Mouse (Mus musculus): ENCODE results near the gene Abcc12.

Abcc12 gene

DNA sequence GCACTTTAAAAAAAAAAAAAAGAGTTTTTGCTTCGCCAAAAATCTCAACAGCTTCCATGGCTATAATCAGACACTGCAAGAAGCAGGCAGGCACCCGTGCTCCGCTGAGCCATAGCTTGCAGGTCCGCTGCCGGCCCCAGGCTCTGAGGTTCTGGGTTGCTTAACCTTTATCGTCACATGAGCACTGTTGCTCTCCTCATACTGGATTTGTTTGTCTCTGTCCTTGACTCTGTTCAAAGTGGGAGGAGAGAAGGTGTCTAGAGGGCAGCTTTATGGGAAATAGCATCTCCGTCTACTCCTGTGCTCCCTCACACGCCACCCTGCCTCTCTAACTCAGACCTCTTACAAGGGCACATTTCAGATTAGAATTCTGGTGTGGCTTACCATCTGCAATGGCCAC, 1.8 kb downstream of the Abcc12 start:
- no peak for DNase-seq (ENCODE audit: low read depth in 1 of 2, low spot score in 2 of 2)

DNA sequence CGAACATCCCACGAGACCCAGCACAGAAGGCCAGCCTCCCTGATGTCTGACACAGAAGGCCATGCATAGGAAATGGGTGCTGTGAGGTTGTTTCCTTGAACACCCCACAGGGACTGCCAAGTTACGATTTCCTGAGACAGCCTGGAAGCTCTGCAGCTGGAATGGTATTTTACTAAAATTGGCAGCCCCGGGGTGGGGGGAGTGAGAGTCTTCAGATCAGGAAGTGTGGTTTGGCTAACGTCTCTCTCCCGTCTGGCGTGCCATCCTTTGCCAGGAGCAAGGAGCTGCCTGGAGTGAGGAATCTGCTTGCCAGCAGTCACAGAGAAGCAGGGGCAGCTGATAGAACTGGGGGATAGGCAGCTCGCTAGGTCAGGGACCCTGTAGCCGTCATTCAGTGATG, 2.4 kb downstream of the Abcc12 start:
- no peak for DNase-seq (ENCODE audit: low read depth in 1 of 2, low spot score in 2 of 2)

DNA sequence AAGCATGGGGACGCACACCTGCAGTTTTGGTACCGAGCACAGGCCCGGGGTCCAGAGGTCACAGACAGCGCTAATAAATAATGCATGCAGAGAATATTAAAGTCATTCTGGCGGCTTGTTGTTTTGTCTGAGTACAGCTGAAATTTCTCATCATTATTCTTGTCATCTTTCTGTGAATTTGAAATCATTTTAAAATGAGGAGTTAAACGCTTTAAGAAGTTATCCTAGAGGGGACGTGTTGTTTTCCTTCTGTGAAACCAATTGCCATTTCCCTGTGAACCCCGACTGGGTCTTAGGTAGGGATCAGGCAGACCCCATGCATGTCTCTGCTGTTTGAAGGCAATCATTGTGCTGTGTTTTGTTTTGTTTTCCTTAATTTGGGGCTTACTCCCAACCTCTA, 2.9 kb downstream of the Abcc12 start:
- DNase-seq (ENCODE audit: low read depth in 1 of 2, low spot score in 2 of 2) = no peak

DNA sequence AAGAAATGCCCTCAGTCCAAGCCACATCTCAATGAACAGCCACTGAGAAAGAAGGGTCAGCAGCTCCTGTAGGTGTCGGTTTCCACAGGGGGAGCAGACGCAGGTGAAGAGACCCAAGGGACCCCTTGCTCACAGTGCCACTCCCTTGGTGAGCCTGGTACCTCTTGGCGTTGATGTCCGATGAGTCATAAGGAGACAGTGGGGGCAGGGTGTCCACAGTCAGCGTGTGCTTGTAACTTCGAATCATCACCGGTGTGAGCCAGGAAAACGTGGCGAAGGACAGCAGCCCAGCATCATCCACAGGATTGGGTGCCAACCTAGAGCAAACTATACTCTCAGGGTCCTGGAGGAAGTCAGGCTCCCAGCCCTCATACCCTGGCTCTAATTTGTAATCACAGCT, 16.8 kb downstream of the Abcc12 start:
- no peak for DNase-seq (ENCODE audit: low read depth in 1 of 2, low spot score in 2 of 2)

DNA sequence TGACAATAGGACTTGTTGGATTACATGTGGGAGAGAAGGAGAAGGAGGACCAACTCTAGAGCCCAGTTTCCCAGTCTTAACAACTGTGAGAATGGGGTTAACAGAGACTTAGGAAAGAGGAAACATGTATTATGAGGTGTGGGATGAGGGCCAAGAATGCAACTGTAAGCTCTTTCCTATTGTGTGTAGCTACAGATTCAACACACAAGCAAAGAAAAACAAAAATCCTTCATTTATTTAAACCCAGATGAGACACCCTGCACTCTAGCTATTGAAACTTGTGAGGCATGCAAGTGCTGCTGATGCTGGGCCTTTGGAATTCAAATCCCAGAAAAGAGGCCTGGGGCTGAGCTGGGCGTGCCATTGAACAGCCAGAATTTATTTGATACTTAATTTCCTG, 18.7 kb downstream of the Abcc12 start:
- DNase-seq (ENCODE audit: low read depth in 1 of 2, low spot score in 2 of 2) = no peak

DNA sequence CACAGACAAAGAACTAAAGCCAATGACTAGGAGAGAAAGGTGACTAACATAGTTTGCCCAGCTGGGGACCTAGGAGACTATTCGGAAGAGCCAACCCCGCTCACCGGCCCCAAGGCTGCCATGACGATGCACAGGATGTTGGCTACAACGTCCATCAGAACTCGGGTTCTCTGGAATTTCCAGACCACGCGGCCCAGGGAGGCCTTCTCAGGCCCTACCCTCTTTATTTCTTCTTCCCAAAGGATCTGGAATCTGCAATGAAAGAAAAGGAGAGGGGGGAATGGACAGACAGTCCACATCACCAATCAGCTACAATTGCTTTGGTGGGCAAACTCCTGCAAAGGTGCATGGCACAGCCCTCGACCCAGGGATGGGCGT, 19.8 kb downstream of the Abcc12 start:
- DNase-seq (ENCODE audit: low read depth in 1 of 2, low spot score in 2 of 2) = no peak

DNA sequence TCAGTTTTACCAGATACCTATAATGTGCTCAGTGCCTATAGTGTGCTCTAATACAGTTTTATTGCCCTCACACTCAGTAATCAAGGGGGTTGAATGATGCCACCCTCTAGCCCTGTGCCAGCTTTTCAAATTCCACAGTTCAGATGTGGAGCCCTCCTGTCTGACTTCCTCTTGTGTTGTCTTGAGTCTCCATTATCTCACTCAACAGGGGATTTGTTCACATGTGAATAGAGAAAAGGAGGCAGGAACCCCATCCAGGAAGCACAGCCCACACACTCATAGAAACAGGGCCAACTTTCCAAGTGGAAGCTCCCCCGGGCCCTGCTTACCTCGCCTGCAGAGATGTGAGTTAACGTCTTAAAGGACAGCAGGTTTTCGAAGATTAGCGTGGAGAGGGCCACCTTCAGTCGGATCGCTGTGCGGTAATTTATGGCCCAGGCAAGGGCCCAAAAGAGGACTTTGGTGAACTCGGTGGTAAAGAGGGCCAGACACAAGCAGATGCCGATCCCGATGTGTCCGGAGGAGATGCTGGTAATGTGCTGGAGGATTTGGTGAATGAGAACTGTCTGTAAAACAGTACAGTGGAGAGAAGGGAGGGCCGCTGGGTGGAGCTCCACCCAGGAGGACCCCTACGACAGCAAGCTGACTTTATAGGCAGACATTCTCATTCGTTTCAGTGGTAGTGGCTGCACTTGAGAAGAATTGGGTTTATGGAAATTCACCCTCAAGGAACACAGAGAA, 20.4 kb downstream of the Abcc12 start:
- DNase-seq (ENCODE audit: low read depth in 1 of 2, low spot score in 2 of 2) = no peak

DNA sequence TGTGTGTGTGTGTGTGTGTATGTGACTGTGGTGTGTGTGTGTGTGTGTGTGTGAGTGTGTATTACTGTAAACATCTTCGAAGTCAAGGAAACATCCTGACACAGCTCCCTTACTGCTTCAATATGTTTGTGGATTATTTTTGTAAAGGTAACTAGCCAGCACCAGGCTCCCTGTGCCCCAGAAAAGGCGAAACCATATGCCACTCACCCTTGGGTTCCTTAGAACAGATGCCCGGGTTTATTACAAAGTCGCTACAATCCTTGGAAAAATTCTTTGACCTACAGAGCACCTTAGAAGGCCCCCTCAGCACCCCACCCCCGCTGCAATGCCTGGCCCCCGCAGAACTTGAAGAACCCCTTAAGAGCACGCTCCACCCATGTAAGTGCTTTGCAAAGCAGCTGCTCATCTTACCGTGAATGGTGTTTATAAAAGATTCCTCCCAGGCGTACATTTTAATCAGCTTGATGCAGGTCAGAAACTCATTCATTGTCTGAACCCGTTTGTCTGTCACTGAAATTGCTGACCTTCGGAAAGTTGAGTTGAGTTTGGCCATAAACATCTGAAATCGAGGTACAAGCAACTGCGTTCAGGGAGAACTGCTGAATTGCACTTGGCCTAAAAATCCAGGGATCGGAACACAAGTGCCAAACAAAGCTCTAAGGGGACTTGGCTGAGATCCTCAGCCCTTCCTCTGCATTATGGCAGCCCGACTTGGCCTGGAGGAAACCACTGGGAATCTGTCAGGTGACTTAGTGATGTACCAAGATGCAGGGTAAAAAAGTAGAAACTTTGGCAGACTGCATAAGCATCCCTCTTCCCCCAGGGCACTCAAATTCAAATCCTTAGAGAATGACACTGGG, 23.1 kb downstream of the Abcc12 start:
- DNase-seq (ENCODE audit: low read depth in 1 of 2, low spot score in 2 of 2) = no peak

DNA sequence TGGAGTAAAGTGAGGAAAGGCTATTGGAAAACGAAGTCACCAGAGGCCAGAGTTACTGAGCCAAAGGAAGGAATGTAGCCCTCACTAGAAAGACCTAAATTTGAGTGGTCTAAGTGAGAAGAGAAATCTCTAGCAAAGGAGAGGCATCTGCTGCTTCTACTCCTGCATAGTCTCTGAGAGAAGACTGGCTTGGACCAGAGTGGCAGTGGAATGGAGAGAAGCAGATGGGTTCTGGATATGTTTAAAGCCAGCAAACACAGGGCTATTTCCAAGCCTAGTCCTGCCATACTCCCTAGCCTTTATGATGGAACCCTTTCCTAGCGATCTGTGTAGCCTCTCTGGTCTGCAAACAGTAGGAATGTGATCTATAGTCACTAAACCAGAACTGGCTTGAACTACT, 24.9 kb downstream of the Abcc12 start:
- DNase-seq (ENCODE audit: low read depth in 1 of 2, low spot score in 2 of 2) = no peak

DNA sequence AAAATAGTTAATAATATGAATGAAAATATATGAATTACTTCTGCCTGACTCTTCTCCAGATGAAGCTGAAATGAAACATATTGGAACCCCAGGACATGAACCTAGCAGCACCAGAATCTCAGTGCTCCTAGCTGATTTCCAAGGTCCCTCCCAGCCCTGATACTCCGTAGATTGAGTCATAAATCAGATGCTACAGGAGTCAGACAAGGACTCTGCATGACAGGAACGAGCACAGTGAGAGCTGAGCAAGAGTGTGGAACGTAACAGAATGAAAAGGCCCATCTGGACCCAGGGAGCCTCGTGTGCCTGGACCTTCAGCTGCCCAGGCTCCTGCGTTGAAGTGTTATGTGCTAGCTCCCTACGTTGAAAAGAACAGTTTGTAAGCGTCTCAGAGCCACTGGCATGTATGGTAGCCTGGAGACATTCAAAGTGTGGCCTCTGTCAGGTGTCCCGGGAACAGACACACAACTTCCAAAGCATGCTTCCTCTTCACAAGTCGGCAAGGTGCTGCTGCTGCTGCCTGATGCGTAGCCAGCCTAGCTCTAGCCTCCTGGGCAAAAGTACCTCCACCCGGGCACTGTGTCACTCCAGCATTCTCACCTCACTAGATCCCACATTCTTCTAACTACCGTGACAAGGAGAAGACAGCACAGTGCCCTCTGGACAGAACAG, 26.1 kb downstream of the Abcc12 start:
- no peak for DNase-seq (ENCODE audit: low read depth in 1 of 2, low spot score in 2 of 2)

DNA sequence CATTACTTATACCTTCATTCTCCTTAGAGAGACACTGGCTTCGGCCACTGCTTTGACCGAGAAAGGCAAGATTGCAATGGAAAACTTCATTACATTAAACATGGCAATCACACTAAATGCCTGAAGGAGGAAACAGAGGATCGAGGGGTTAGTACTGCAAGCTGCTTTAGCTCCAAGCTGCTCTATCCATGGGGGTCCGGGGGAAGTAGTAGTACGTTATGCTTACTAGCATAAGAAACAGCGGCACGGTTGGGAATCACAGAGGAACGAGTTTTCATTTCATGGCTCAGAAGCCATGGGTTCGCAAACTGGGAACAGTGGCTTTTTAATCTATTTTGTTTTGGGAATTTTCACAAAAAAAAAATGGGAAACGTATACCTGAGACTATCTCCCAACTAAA, 30.0 kb downstream of the Abcc12 start:
- DNase-seq (ENCODE audit: low read depth in 1 of 2, low spot score in 2 of 2) = no peak

DNA sequence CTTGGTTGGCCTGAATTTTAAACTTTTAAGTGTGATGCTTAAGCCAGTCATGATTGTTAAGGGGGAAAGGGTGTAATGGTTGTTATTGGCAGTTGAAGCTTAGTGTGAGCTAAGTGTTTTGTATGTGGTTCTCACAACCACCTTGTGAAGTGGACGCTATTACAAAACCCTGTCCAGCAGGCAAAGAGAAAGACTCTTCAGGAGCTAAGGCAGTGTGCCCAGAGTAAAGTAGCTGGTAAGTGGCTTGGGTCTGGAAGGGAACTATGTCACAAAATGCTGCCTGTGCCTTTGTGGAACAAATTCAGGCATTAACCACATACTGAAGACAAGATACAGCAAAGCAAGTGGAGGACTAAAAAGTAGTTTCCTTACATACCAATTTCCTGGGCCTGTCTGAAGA, 34.5 kb downstream of the Abcc12 start:
- no peak for DNase-seq (ENCODE audit: low read depth in 1 of 2, low spot score in 2 of 2)

DNA sequence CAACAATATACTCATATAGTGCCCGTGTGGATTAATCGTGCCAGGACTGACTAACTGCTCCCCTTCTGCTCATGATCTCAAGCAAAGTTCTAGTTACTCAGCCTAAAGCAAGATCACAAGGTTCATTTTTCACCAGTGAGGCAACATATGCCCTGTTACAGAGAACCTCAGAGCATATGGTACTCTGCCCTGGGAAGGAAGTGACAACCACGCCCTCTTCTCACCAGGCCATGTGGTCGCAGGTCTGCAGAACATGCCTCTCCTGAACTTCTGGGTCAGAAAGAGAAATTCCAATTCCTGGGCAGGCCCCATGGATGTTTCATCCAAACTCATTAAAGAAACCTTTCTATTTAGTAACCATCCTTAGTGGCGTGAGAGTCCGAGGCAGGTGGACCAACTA, 39.6 kb downstream of the Abcc12 start:
- no peak for DNase-seq (ENCODE audit: low read depth in 1 of 2, low spot score in 2 of 2)

DNA sequence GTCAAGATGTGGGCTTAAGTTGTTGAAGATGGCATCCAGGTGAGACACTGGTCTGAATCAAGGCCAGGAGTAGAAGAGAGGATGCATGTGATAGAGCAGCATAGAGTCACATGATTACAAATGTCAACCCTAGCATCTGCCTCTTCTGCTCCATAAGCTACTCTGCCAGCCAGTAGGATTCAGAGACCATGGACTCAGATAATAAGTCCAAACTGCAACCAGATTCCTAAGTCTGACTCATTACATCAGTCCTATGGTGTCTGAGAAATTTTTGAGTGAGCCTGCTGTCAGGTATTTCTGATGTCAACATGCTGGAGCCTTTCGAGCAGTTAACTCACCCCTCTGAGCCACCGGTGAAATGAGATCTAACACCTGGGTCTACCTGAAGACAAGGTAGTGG, 40.1 kb downstream of the Abcc12 start:
- no peak for DNase-seq (ENCODE audit: low read depth in 1 of 2, low spot score in 2 of 2)

DNA sequence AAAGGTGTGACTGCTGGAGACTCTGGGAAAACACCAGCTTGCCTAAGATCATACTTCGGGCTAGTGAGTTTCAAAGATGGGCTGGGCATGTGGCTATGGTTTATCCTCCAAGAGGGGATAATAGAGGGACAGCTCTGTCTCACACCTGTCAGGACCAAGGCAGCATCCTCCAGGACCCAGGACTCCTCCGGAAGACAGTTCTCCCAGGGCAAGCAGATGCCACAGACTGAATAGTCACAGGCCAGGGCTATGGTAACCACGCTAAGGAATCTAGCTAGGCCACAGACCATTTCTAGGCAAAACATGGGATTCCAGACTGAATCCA, 43.9 kb downstream of the Abcc12 start:
- no peak for DNase-seq (ENCODE audit: low read depth in 1 of 2, low spot score in 2 of 2)

DNA sequence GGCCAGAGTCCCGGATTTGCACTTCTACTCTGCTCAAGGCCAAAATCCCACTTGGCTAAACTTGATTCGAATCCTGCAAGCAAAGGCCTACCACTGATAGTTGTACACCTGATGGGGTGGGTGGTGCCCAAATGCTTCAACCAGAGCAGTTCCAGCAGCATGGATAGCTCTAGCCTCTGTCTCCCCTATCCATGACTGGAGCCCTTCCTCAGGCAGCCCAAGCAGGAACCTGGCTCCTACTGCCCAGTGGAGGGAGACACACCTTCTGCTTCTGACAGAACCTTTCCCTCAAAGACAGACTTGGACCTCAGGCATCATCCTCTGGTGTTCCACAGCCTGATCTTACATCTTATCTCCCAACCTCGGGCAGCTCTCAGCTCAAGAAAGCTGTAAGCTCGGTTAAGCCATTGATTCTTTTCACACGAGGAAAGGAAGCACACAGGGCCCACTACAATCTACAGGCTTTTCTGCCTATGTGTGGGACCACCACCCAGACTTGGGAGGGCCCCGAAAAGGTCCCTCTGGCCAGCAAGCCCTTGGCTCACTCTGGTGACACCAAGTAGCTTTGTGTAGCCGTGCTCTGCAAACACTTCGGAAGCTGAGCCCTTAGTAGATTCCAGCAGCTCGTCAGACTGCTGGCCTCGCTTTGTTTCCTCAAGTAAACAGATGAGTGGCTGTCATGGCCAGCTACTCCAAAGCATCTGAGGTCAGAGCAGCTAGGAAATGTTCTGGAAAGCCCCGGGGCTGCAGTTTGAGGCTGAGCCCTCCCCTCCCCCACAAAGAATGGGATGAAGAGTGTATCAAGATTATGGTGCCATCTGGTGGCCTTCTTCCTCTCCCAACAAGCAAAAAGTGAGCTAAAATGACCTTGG, 44.5 kb downstream of the Abcc12 start:
- DNase-seq (ENCODE audit: low read depth in 1 of 2, low spot score in 2 of 2) = no peak

DNA sequence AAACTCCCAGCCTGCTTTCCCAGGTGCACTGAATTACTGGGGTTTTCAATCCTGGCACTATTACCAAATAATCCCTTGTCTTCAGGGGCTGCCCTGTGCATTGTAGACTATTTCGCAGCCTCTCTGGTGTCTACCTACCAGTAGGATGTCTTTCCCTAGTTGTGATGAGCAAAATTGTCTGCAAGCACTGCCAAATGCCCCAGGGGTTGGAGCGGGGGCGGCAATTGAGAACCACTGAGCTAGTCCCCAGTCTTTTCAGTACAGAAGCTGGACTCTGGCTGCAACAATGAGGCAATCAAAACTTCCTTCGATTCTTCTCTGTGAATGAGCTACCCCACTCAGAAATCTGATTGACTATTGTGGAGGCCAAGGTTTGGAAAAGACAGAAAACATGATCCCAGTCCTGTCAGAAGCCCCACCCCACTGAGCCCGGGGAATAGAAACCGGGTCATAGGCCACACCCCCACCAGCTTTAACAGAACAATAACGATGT, 45.4 kb downstream of the Abcc12 start:
- DNase-seq (ENCODE audit: low read depth in 1 of 2, low spot score in 2 of 2) = no peak

DNA sequence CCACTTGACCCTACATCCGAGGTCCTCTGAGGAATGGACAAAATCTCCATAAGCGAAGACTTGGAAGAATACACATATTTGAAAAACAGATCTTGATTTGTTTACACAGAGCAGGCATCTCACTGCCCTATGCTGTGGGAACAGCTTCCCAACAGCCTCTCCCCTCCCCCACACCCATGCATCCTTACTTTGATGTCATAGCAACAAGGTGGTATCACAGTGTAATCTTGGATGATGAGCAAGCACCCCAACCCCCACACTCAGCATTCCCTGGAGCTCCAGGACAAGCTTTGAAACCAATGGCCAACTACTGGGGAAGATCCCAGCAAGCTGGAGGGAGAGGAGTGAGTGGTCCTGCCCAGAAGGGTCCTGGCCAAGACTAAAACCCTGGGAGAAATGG, 50.8 kb downstream of the Abcc12 start:
- no peak for DNase-seq (ENCODE audit: low read depth in 1 of 2, low spot score in 2 of 2)

DNA sequence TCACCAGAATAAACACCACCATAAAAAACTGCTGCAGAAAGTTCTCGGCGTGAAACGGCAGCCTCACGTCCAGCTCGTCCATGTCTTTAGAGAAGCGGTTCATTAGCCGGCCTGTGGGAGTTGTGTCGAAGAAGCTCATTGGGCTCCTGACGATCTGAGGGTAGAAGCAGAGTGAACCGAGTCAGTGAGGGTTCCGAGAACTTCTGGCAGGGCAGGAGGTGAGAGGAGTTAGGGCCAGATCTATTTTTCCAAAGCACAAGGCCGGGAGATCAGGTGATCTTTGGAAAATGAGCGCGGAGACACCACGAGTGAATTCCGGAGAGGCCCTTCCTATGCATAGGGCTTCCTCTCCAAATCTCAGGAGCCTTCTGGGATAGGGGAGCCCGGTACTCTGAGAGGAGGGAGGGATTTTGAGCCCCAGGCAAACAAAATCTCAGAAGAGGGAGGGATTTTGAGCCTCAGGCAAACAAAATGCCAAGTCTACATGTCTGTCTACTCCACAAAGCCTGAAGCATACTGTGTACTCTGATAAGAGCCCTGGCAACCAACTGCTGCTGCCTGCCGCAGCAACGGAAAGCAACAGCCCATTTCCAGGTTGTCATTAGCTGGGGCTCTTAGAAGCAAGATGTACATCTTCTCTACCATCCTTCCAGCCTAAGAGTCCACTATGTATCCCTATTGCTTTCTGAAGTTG, 53.0 kb downstream of the Abcc12 start:
- DNase-seq (ENCODE audit: low read depth in 1 of 2, low spot score in 2 of 2) = no peak

DNA sequence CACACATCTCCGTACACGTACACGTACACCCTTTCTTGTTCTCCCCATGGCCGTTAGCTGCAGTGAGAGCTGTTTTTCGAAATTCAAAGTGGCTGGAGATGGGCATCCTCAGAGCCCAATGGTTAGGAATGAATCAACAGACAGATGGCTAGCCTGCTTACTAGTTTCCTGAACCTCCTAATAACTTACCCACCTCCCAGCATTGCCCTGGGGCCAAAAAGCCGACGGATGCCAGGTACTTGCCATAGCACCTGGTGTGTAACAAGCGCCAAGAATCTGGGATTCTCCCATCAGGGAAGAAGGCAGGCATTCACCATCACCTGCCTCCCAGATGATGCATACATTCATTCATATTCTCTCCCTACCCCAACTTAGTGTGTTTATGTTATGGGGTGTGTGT, 53.7 kb downstream of the Abcc12 start:
- no peak for DNase-seq (ENCODE audit: low read depth in 1 of 2, low spot score in 2 of 2)

DNA sequence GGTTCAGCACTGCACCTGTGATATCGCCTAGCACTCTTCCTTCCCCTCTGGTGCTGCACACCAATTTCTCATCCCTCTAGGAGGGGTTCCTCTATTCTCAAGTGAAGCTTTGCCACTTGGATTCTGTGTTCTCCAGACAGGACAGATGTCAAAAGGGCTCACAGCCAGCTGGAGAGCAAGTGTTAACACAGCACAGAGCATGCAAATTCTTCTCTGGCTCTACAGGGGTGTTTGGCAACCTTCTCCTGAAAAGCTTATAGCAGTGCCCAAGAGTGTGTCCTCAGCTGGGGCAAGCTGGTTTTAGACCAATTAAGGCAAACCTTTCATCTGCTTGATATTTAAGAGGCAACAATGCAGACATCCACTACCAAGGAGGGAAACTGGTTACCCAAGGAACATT, 66.3 kb downstream of the Abcc12 start:
- DNase-seq (ENCODE audit: low read depth in 1 of 2, low spot score in 2 of 2) = no peak

All from monocyte, adult 2 months (primary cell).